Mouse (Mus musculus) forebrain, embryonic 15.5 days (tissue): Measurements from ENCODE around the gene Btbd9. TPM values are rescaled to one million over a fixed set of nuclear protein-coding genes. Genes with fewer than 3 reads are reported as not detected.

Source experiments
- ATAC-seq: fragments of 200-750 bp; cut with Nextera tagmentation; replicated peaks from 2 replicates; pipeline ENCODE4 v1.8.0; 2017; ENCODE audit warnings: mild to moderate bottlenecking, moderate TSS enrichment, moderate library complexity
- H3K27ac ChIP-seq: fragments of 300-500 bp; sonication (generic); replicated peaks from 2 replicates; pipeline ENCODE4 v1.5.1; 2015; ENCODE audit warnings: mild to moderate bottlenecking, inconsistent platforms
- H3K27me3 ChIP-seq: fragments of 300-500 bp; sonication (generic); 2 replicates; pipeline ENCODE4 v1.6.1; 2015; ENCODE audit warnings: inconsistent platforms
- H3K36me3 ChIP-seq: fragments of 300-500 bp; sonication (generic); 2 replicates; pipeline ENCODE4 v1.6.1; 2015; ENCODE audit warnings: mild to moderate bottlenecking, inconsistent platforms
- H3K4me1 ChIP-seq: fragments of 300-500 bp; sonication (generic); 2 replicates; pipeline ENCODE4 v1.6.1; 2015; ENCODE audit warnings: inconsistent platforms
- H3K4me2 ChIP-seq: fragments of 300-500 bp; sonication (generic); replicated peaks from 2 replicates; pipeline ENCODE4 v1.6.1; 2015; ENCODE audit warnings: mild to moderate bottlenecking, inconsistent platforms
- H3K4me3 ChIP-seq: fragments of 300-500 bp; sonication (generic); 2 replicates; pipeline ENCODE4 v1.5.1; 2015; ENCODE audit warnings: mild to moderate bottlenecking, inconsistent platforms
- H3K9ac ChIP-seq: fragments of 300-500 bp; sonication (generic); replicated peaks from 2 replicates; pipeline ENCODE4 v1.6.1; 2015; ENCODE audit warnings: mild to moderate bottlenecking, inconsistent platforms
- H3K9me3 ChIP-seq: fragments of 300-500 bp; sonication (generic); 2 replicates; pipeline ENCODE4 v1.6.1; 2016; ENCODE audit warnings: inconsistent platforms
- WGBS: fragments of 180-500 bp; shearing (Covaris S2); methylation state at CpG from one replicate; pipeline ENCODE4 v1.1.7; 2015; ENCODE audit warnings: mixed read lengths; 5-methylcytosine and 5-hydroxymethylcytosine counted together
- polyA plus RNA-seq: library from polyadenylated mRNA; unstranded; fragments of >200 nt; fragmentation: Nextera tagmentation; extraction: Ambion mirVana; gene quantifications from 2 replicates; pipeline ENCODE4 v1.2.1, GENCODE M21; 2015

The Btbd9 gene
- polyA plus RNA-seq, 1 experiment from 2014 or later, result 146 TPM

DNA sequence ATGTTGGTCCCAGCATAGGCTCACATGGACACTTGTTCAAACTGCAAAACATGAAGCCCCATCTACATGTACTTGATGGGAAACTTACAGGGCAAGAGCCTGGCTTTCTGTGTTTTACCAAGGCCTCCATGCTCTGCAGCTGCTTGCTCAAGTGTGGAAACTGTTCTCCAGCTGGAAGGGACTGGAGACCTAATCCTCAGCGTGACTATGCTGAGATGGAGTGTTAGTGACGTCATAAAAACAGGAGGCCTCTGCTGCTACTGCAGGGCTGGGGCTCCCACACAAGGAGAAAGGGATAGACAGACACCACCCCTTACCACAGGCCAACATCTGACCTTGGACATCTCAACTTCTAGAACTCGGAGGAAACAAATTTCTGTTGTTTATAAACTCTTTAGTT, 5.3 kb downstream of the Btbd9 start:
- H3K9me3 ChIP-seq, result no peaks in the 10 kb centered on the region
- no peak overlapping the region for H3K27ac ChIP-seq
- H3K27me3 ChIP-seq, result no peaks in the 10 kb centered on the region
- WGBS, result 79% methylated on average over 3 of the region's 3 CpGs
- no peak for ATAC-seq
- no peak overlapping the region for H3K4me3 ChIP-seq
- no peaks in the 10 kb centered on the region for H3K36me3 ChIP-seq
- peaks cover 16% of the 10 kb centered on the region for H3K4me1 ChIP-seq
- no peak overlapping the region for H3K9ac ChIP-seq
- H3K4me2 ChIP-seq, result no peak overlapping the region

DNA sequence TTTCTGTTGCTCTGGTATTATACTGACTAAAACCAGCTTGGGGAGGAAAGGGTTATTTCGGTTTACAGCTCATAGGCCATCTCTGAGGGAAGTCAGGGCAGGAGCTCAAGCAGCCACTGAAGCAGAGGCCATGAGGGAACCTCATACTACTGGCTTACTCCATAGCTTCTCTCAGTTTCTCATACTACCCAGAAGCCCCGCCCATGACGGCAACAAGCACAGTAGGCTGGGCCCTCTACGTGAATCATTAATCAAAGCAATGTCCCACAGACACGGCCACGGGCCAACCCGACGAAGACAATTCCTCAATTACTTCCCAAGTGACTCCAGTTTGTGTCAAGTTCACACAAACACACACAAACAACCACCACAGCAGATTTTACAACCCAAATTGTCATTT, 6.1 kb downstream of the Btbd9 start:
- Histone ChIP-seq H3K27me3 (no peaks in the 10 kb centered on the region), H3K36me3 (no peaks in the 10 kb centered on the region), H3K27ac (no peak overlapping the region), H3K4me1 (peaks cover 14% of the 10 kb centered on the region), H3K4me3 (no peak overlapping the region), H3K4me2 (no peak overlapping the region), H3K9ac (no peak overlapping the region), H3K9me3 (no peaks in the 10 kb centered on the region)
- no peak for ATAC-seq
- 78% methylated on average over 8 of the region's 8 CpGs for WGBS

DNA sequence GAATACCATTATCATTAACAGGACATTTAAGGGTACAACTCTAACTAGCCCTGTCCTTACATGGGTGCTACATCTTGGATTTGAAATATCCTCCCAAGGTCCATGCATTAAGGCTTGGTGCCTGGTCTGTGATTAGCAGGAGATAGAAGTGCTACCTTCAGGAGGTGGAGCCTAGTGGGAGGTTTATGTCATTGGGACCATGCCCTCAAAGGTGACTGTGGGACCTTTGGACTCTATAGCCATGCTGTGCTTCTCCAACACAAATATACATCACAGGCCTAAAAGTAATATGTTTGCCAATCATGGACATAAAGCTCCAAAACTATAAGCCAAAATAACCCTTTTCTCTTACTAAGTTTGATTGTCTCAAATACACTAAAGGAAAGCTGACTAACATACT, 7.8 kb downstream of the Btbd9 start:
- no peak for ATAC-seq
- H3K36me3 ChIP-seq, result no peaks in the 10 kb centered on the region
- H3K9me3 ChIP-seq, result no peaks in the 10 kb centered on the region
- H3K4me3 ChIP-seq, result no peak overlapping the region
- H3K27me3 ChIP-seq, result no peaks in the 10 kb centered on the region
- H3K27ac ChIP-seq, result no peak overlapping the region
- no peak overlapping the region for H3K4me2 ChIP-seq
- no peaks in the 10 kb centered on the region for H3K4me1 ChIP-seq
- no peak overlapping the region for H3K9ac ChIP-seq

DNA sequence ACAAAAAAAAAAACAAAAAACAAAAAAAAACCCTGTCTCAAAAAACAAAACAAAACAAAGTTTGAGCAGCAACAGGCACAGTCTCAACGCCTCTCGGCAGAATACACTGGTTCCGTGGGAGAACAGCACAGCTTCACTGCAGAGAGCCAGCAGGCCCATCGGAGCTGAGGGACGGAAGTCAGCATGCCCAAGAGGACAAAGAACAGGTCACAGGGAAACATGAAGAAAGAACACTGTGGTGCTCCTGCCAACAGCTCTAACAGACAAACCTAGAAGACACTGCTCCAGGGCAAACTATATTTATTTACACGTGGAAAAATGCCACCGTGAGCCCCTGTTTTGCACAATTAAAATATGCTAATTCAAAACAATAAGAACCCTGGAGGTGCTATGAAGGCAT, 11.3 kb downstream of the Btbd9 start:
- Histone ChIP-seq H3K27me3 (no peaks in the 10 kb centered on the region), H3K4me2 (no peak overlapping the region), H3K4me3 (no peak overlapping the region), H3K36me3 (no peaks in the 10 kb centered on the region), H3K9me3 (no peaks in the 10 kb centered on the region), H3K4me1 (no peaks in the 10 kb centered on the region), H3K9ac (no peak overlapping the region), H3K27ac (no peak overlapping the region)
- 80% methylated on average over 7 of the region's 7 CpGs for WGBS
- no peak for ATAC-seq

DNA sequence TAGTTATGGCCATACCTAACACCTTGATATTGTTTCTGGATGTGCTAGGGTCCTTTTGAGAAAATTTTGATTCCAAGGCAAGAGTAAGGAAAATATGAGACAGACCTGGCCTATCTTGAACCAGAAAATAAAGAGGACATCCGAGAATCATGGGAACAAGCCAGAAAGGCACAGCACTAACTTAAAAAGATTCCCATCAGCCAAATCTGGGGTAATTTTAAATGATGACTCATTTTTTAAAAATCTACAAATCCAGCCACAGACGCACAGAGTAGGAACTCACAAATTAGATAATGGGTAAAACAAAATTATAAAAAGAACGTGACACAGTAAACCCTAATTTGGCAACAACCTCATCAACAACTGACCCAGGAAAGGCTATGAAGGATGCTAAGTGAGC, 11.9 kb downstream of the Btbd9 start:
- 98% methylated on average over 3 of the region's 3 CpGs for WGBS
- Histone ChIP-seq H3K36me3 (no peaks in the 10 kb centered on the region), H3K4me2 (no peak overlapping the region), H3K4me3 (no peak overlapping the region), H3K9ac (no peak overlapping the region), H3K27me3 (no peaks in the 10 kb centered on the region), H3K9me3 (no peaks in the 10 kb centered on the region), H3K4me1 (no peaks in the 10 kb centered on the region), H3K27ac (no peak overlapping the region)
- ATAC-seq, result no peak

DNA sequence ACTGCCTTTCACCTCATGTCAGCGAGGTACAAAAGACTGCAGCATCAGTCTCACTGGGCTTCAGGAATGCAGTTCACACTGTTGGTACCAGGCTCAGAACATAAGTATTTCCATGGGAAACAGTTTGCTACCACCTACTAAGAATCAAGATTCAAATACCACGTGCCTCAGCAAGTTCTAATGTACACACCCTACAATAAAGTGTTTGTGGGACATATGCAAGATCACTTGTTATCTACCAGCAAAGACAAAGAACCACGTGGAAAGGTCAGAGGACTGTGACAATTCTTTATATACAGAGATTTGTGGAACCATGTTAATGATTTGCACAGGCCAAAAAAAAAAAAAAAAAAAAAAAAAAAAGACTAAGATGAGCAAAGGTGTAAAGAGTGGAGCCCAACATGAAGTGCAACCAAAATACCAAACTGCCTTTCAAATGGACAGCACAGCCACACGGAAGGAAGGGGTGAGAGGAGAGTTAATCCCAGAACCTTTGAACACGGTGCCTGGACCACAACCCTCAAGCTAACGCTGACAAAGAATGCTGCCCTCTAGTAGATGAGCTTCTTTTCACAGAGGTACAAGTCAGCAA, 12.7 kb downstream of the Btbd9 start:
- WGBS, result 77% methylated on average over 6 of the region's 6 CpGs
- no peaks in the 10 kb centered on the region for H3K36me3 ChIP-seq
- no peak overlapping the region for H3K4me2 ChIP-seq
- no peak overlapping the region for H3K27ac ChIP-seq
- no peak overlapping the region for H3K9ac ChIP-seq
- H3K4me1 ChIP-seq, result no peaks in the 10 kb centered on the region
- H3K4me3 ChIP-seq, result no peak overlapping the region
- H3K27me3 ChIP-seq, result no peaks in the 10 kb centered on the region
- ATAC-seq, result no peak
- H3K9me3 ChIP-seq, result no peaks in the 10 kb centered on the region

DNA sequence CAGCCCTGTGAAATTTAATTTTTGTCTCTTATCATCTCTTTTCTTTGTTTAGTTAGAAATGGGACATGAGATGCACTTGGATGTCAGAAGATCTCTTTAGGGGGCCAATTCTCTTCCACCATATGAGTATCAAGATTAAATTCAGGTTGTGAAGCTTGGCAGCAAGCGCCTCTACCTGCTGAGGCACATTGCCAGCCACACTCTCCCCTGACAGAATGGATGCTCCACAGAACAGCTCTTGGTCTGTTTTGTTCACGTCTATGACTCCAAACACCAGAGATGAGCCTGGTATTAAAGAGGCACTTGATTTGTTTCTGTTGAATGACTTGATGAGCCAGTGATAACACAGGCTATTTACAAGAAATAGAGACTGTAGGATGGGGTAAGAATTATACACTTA, 13.5 kb downstream of the Btbd9 start:
- Histone ChIP-seq H3K36me3 (no peaks in the 10 kb centered on the region), H3K27me3 (no peaks in the 10 kb centered on the region), H3K4me3 (no peak overlapping the region), H3K9me3 (no peaks in the 10 kb centered on the region), H3K9ac (no peak overlapping the region), H3K27ac (no peak overlapping the region), H3K4me1 (no peaks in the 10 kb centered on the region), H3K4me2 (no peak overlapping the region)
- 88% methylated on average over 2 of the region's 2 CpGs for WGBS
- no peak for ATAC-seq

DNA sequence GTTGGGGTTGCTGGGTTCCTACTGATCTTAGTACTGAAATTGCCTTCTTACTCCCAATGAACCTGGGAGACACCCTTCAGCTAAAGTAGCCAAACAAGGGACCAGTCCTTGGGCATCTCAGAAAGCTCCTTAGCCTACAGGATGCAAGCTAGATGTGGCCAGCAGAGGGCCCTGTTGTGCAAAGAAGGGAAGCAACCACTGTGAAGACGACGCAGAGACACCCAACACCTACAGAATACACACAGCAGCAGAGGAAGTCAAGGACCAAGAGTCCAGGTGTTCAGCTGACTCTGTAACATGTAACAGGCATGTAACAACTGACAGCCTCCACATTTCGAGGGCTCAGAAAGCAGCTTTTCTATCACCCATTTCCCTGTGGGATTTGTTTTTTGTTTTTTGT, 16.8 kb downstream of the Btbd9 start:
- no peaks in the 10 kb centered on the region for H3K9me3 ChIP-seq
- no peaks in the 10 kb centered on the region for H3K27me3 ChIP-seq
- H3K27ac ChIP-seq, result no peak overlapping the region
- ATAC-seq, result no peak
- 44% methylated on average over 3 of the region's 3 CpGs for WGBS
- H3K4me1 ChIP-seq, result no peaks in the 10 kb centered on the region
- H3K36me3 ChIP-seq, result no peaks in the 10 kb centered on the region
- no peak overlapping the region for H3K4me3 ChIP-seq
- H3K9ac ChIP-seq, result no peak overlapping the region
- H3K4me2 ChIP-seq, result no peak overlapping the region

DNA sequence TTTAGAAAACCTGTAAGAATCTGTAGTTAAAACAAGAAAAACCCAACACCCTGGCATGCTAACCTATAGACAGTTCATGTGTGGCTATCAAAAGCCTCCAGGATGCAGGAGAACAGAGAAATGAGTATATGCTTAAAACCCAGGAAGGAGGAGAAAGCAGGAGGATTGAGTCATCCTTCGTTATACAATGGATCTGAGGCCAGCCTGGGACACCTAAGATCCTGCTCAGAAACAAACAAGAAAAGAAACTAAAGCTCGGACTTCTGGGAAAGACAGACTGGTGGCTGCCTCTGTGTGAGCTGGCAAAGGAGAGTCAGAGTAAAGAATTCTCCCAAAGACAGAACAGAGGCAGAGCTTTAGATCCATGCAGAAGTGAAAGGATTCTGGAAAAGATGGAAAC, 17.7 kb downstream of the Btbd9 start:
- Histone ChIP-seq H3K36me3 (no peaks in the 10 kb centered on the region), H3K27me3 (no peaks in the 10 kb centered on the region), H3K4me3 (no peak overlapping the region), H3K4me1 (no peaks in the 10 kb centered on the region), H3K9me3 (no peaks in the 10 kb centered on the region), H3K4me2 (no peak overlapping the region), H3K27ac (no peak overlapping the region), H3K9ac (no peak overlapping the region)
- 67% methylated on average over 2 of the region's 2 CpGs for WGBS
- no peak for ATAC-seq

DNA sequence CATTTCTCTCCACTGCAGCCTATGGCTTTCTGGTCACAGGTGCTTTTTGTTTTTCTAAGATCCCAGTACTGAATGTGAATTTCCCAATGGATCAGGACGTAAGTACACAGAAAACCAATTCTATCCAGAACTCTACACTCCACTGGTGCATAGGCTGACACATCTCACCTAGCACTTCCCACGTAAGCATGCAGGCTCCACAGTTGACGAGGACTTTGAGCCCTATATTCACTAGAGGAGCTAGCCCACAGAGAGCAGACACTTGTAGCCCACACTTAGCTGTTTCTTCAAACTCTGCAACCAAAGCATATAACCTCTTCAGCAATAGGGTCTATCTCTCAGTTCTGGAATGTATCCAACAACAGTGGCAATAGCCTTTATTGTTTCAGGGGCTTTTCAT, 19.8 kb downstream of the Btbd9 start:
- no peaks in the 10 kb centered on the region for H3K4me1 ChIP-seq

DNA sequence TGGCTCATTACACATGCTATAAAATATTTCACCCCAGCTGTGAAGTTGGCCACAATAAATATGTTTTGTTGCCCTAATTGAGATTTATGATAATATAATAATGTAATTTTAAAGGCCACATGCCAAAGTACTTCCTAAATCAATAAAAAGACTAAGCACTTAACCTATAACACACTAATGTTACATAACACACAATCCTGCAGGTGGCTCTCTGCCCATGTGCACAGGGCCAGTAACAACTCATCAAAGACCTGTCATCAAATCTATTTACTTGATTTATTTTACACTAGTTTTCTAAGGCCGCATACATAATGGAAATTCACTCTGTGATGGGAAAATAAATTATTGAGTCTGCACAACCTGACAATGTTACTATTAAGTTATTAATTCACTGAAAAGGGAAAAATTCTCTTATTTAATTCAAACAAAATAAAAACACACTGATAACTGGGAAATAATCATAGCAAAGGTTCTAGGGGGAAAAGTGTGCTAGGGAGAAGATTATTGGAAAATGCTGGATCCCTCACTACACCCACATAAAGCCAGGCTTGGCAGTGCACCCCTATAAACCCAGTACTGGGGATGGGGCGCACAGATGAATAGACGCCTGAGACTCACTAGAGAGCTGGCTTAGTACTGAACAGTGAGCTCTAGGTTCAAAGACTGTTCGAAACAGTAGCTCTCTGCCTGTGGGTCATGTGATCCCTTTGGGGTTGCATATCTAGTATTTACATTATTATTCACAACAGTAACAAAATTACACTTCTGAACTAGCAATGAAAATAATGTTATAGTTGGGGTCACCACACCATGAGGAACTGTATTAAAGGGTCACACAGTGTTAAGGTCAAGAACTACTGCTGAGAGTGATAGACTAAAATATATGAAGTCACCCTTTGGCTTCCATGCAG, 23.0 kb downstream of the Btbd9 start:
- Histone ChIP-seq H3K4me1 (0 out of 2 replicates have a peak, but pooled peaks cover 2% of the 10 kb centered on the region), H3K4me3 (no peak overlapping the region), H3K27ac (no peak overlapping the region), H3K9me3 (no peaks in the 10 kb centered on the region), H3K9ac (no peak overlapping the region), H3K4me2 (no peak overlapping the region), H3K36me3 (no peaks in the 10 kb centered on the region), H3K27me3 (no peaks in the 10 kb centered on the region)
- ATAC-seq, result no peak
- WGBS, result 87% methylated on average over 4 of the region's 4 CpGs

More for the DNA sequence above, 19.8 kb downstream of the Btbd9 start:
- H3K9ac ChIP-seq, result no peak overlapping the region
- no peaks in the 10 kb centered on the region for H3K9me3 ChIP-seq
- no peak overlapping the region for H3K27ac ChIP-seq
- no peaks in the 10 kb centered on the region for H3K27me3 ChIP-seq
- no peak for ATAC-seq
- no peak overlapping the region for H3K4me2 ChIP-seq
- H3K4me3 ChIP-seq, result no peak overlapping the region
- 93% methylated on average over 3 of the region's 3 CpGs for WGBS
- H3K36me3 ChIP-seq, result no peaks in the 10 kb centered on the region

DNA sequence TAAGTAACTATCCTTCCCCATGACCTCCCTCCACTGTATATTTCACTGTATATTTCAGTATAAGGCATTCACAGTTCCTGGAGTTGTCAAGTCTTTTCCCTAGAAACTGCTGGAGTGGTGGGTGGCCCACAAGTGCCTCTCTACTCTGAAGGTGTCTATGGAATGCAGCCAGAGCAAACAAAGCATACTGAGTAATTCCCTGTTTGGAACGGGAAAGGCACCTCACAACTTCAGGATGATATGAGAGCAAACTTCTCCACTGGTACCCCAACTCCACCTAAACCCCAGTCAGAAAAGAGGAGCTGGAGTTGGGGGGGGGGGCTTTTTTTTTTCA, 25.5 kb downstream of the Btbd9 start:
- ATAC-seq, result no peak
- Histone ChIP-seq H3K27ac (no peak overlapping the region), H3K9ac (no peak overlapping the region), H3K4me1 (0 out of 2 replicates have a peak, but pooled peaks cover 2% of the 10 kb centered on the region), H3K4me2 (no peak overlapping the region), H3K9me3 (no peaks in the 10 kb centered on the region), H3K4me3 (no peak overlapping the region), H3K27me3 (no peaks in the 10 kb centered on the region), H3K36me3 (no peaks in the 10 kb centered on the region)
- 17% methylated on average over 1 of the region's 1 CpGs for WGBS
